Mouse (Mus musculus): Measurements from ENCODE around the gene Mlh1. TPM values are rescaled to one million over a fixed set of nuclear protein-coding genes. Genes with fewer than 3 reads are reported as not detected.

Mlh1 gene
- 14.8 and 20.1 TPM in 2 replicates for polyA plus RNA-seq (2012; ENCODE audit: insufficient read depth, insufficient read length, missing spikeins)

GRCm38 (mm10) chr9:111271434-111272160 lies at the start of gene Mlh1, which contains the start of gene Epm2aip1:
Mlh1 (minus strand) TSS chr9:111271791.
Epm2aip1 (plus strand) TSS chr9:111271929.
- peak within 1 kb of the TSS; percentile 84 for H3K4me3 ChIP-seq (ENCODE audit: insufficient read depth, low read length)
- H3K4me1 ChIP-seq (ENCODE audit: control insufficient read depth, insufficient read depth, low read length): peaks cover 12% of the 10 kb centered on the region
- no peak for TF ChIP-seq CTCF (IDR thresholded peaks at IDR 0.05; ENCODE audit: low read depth, low read length)
- peak; percentile 89 for TF ChIP-seq POLR2A (IDR thresholded peaks at IDR 0.05; ENCODE audit: borderline replicate concordance, low read depth, low read length)
- peak within 1 kb of the TSS; percentile 86 for H3K27ac ChIP-seq (ENCODE audit: insufficient read depth, low read depth, low read length)

GRCm38 (mm10) chr9:111320912-111321311 lies 49.3 kb upstream of the Mlh1 start:
- H3K4me1 ChIP-seq (ENCODE audit: control insufficient read depth, insufficient read depth, low read length): peaks cover 18% of the 10 kb centered on the region
- no peak for TF ChIP-seq CTCF (IDR thresholded peaks at IDR 0.05; ENCODE audit: low read depth, low read length)
- no peak for TF ChIP-seq POLR2A (IDR thresholded peaks at IDR 0.05; ENCODE audit: borderline replicate concordance, low read depth, low read length)
- no peak overlapping the region for H3K4me3 ChIP-seq (ENCODE audit: insufficient read depth, low read length)
- H3K27ac ChIP-seq (ENCODE audit: insufficient read depth, low read depth, low read length): no peak overlapping the region

GRCm38 (mm10) chr9:111314219-111314618 lies 42.6 kb upstream of the Mlh1 start:
- H3K4me3 ChIP-seq (ENCODE audit: insufficient read depth, low read length): no peak overlapping the region
- TF ChIP-seq CTCF (IDR thresholded peaks at IDR 0.05; ENCODE audit: low read depth, low read length) (peak; percentile 95), POLR2A (IDR thresholded peaks at IDR 0.05; ENCODE audit: borderline replicate concordance, low read depth, low read length) (no peak)
- H3K27ac ChIP-seq (ENCODE audit: insufficient read depth, low read depth, low read length): no peak overlapping the region

GRCm38 (mm10) chr9:111313793-111314192 lies 42.2 kb upstream of the Mlh1 start:
- Histone ChIP-seq H3K4me1 (ENCODE audit: control insufficient read depth, insufficient read depth, low read length) (no peaks in the 10 kb centered on the region), H3K27ac (ENCODE audit: insufficient read depth, low read depth, low read length) (no peak overlapping the region), H3K4me3 (ENCODE audit: insufficient read depth, low read length) (no peak overlapping the region)
- TF ChIP-seq POLR2A (IDR thresholded peaks at IDR 0.05; ENCODE audit: borderline replicate concordance, low read depth, low read length) (no peak), CTCF (IDR thresholded peaks at IDR 0.05; ENCODE audit: low read depth, low read length) (no peak)

More at GRCm38 (mm10) chr9:111314219-111314618, 42.6 kb upstream of the Mlh1 start:
- no peaks in the 10 kb centered on the region for H3K4me1 ChIP-seq (ENCODE audit: control insufficient read depth, insufficient read depth, low read length)

GRCm38 (mm10) chr9:111313299-111313698 lies 41.7 kb upstream of the Mlh1 start:
- H3K4me1 ChIP-seq (ENCODE audit: control insufficient read depth, insufficient read depth, low read length): no peaks in the 10 kb centered on the region
- TF ChIP-seq CTCF (IDR thresholded peaks at IDR 0.05; ENCODE audit: low read depth, low read length): no peak
- no peak for TF ChIP-seq POLR2A (IDR thresholded peaks at IDR 0.05; ENCODE audit: borderline replicate concordance, low read depth, low read length)
- H3K4me3 ChIP-seq (ENCODE audit: insufficient read depth, low read length): no peak overlapping the region
- H3K27ac ChIP-seq (ENCODE audit: insufficient read depth, low read depth, low read length): no peak overlapping the region

- no peak overlapping the region for H3K27ac ChIP-seq (ENCODE audit: insufficient read depth, low read depth, low read length)
- TF ChIP-seq POLR2A (IDR thresholded peaks at IDR 0.05; ENCODE audit: borderline replicate concordance, low read depth, low read length) (no peak), CTCF (IDR thresholded peaks at IDR 0.05; ENCODE audit: low read depth, low read length) (no peak)
- peak overlapping the region; percentile 38 for H3K4me3 ChIP-seq (ENCODE audit: insufficient read depth, low read length)
- H3K4me1 ChIP-seq (ENCODE audit: control insufficient read depth, insufficient read depth, low read length): no peaks in the 10 kb centered on the region
Measured at GRCm38 (mm10) chr9:111312442-111313141, 41.0 kb upstream of the Mlh1 start.

GRCm38 (mm10) chr9:111311843-111312441 lies 40.4 kb upstream of the Mlh1 start:
- no peak for TF ChIP-seq POLR2A (IDR thresholded peaks at IDR 0.05; ENCODE audit: borderline replicate concordance, low read depth, low read length)
- no peak for TF ChIP-seq CTCF (IDR thresholded peaks at IDR 0.05; ENCODE audit: low read depth, low read length)

GRCm38 (mm10) chr9:111311031-111311842 lies 39.6 kb upstream of the Mlh1 start, which contains the start of gene Trank1:
Trank1 (plus strand) TSS chr9:111311739.
- peak within 1 kb of the TSS; percentile 50 for H3K4me3 ChIP-seq (ENCODE audit: insufficient read depth, low read length)
- H3K4me1 ChIP-seq (ENCODE audit: control insufficient read depth, insufficient read depth, low read length): no peaks in the 10 kb centered on the region
- H3K27ac ChIP-seq (ENCODE audit: insufficient read depth, low read depth, low read length): no peak within 1 kb of the TSS
- TF ChIP-seq CTCF (IDR thresholded peaks at IDR 0.05; ENCODE audit: low read depth, low read length): no peak
- TF ChIP-seq POLR2A (IDR thresholded peaks at IDR 0.05; ENCODE audit: borderline replicate concordance, low read depth, low read length): no peak

More at GRCm38 (mm10) chr9:111311843-111312441, 40.4 kb upstream of the Mlh1 start:
- H3K27ac ChIP-seq (ENCODE audit: insufficient read depth, low read depth, low read length): no peak overlapping the region
- H3K4me1 ChIP-seq (ENCODE audit: control insufficient read depth, insufficient read depth, low read length): no peaks in the 10 kb centered on the region
- peak overlapping the region; percentile 50 for H3K4me3 ChIP-seq (ENCODE audit: insufficient read depth, low read length)

- Histone ChIP-seq H3K4me1 (ENCODE audit: control insufficient read depth, insufficient read depth, low read length) (no peaks in the 10 kb centered on the region), H3K27ac (ENCODE audit: insufficient read depth, low read depth, low read length) (no peak overlapping the region), H3K4me3 (ENCODE audit: insufficient read depth, low read length) (no peak overlapping the region)
- TF ChIP-seq CTCF (IDR thresholded peaks at IDR 0.05; ENCODE audit: low read depth, low read length) (no peak), POLR2A (IDR thresholded peaks at IDR 0.05; ENCODE audit: borderline replicate concordance, low read depth, low read length) (no peak)
Measured at GRCm38 (mm10) chr9:111306142-111306541, 34.6 kb upstream of the Mlh1 start.
